Mouse (Mus musculus) cortical plate, adult 2 months (tissue): ENCODE data around the gene Vmn1r19. TPM values are rescaled to one million over a fixed set of nuclear protein-coding genes. Genes with fewer than 3 reads are reported as not detected.
"Not testable (repeated sequence)": the region's sequence is repeated elsewhere in the genome, so short reads cannot be mapped to it uniquely, and the experiment has no call there.

Experiments used
- H3K27ac ChIP-seq: fragments of 200-500 bp; 2 replicates; pipeline ENCODE4 v1.5.1; 2012; ENCODE audit warnings: low read length, control low read depth, inconsistent platforms; ENCODE audit not compliant: insufficient read depth
- H3K4me1 ChIP-seq: fragments of 200-500 bp; 2 replicates; pipeline ENCODE4 v1.6.1; 2011; ENCODE audit warnings: low read length; ENCODE audit not compliant: control insufficient read depth, insufficient read depth
- H3K4me3 ChIP-seq: fragments of 200-500 bp; 2 replicates; pipeline ENCODE4 v1.5.1; 2011; ENCODE audit warnings: mild to moderate bottlenecking, low read length, control low read depth; ENCODE audit not compliant: insufficient read depth
- CTCF ChIP-seq: fragments of 200-500 bp; IDR thresholded peaks from 2 replicates; pipeline ENCODE4 v1.5.1; 2011; ENCODE audit warnings: mild to moderate bottlenecking, control low read depth, low read length; ENCODE audit not compliant: insufficient read depth; ENCODE audit errors: extremely low read depth
- POLR2A ChIP-seq: fragments of 200-500 bp; IDR thresholded peaks from 2 replicates; pipeline ENCODE4 v1.6.1; 2011; ENCODE audit warnings: mild to moderate bottlenecking, low read length, control low read depth; ENCODE audit not compliant: insufficient read depth; ENCODE audit errors: extremely low read depth
- polyA plus RNA-seq: library from polyadenylated mRNA; depleted of rRNA; stranded (reverse); fragments of >200 nt; gene quantifications from 2 replicates; pipeline ENCODE4 v1.2.3, GENCODE M21; 2012; rRNA removed

Vmn1r19 gene
- not detected in 2 replicates for polyA plus RNA-seq

- H3K27ac ChIP-seq, H3K4me3 ChIP-seq, H3K4me1 ChIP-seq: not testable (repeated sequence)
Observed at GRCm38 (mm10) chr6:57403480-57403879, at the start of gene Vmn1r19. Gene Vmn1r19, plus strand, starts transcription at chr6:57403780.

GRCm38 (mm10) chr6:57356864-57357263 lies 46.7 kb upstream of the Vmn1r19 start:
- no peaks in the 10 kb centered on the region for H3K4me1 ChIP-seq
- TF ChIP-seq POLR2A (no peak), CTCF (no peak)
- H3K4me3 ChIP-seq, result no peak overlapping the region

GRCm38 (mm10) chr6:57363627-57364026 lies 40.0 kb upstream of the Vmn1r19 start, which contains the start of gene Vmn1r17:
Gene Vmn1r17, minus strand, starts transcription at chr6:57363727.
- Histone ChIP-seq H3K4me1 (no peaks in the 10 kb centered on the region), H3K4me3 (no peak within 1 kb of the TSS), H3K27ac (no peak within 1 kb of the TSS)
- TF ChIP-seq CTCF, result no peak
- TF ChIP-seq POLR2A, result no peak

More at GRCm38 (mm10) chr6:57356864-57357263, 46.7 kb upstream of the Vmn1r19 start:
- no peak overlapping the region for H3K27ac ChIP-seq

- H3K4me1 ChIP-seq, H3K4me3 ChIP-seq, H3K27ac ChIP-seq: not testable (repeated sequence)
Observed at GRCm38 (mm10) chr6:57365866-57366265, 37.7 kb upstream of the Vmn1r19 start.

- TF ChIP-seq POLR2A (no peak), CTCF (no peak)
- H3K27ac ChIP-seq, result no peak overlapping the region
- no peaks in the 10 kb centered on the region for H3K4me1 ChIP-seq
- no peak overlapping the region for H3K4me3 ChIP-seq
Observed at GRCm38 (mm10) chr6:57367496-57367895, 36.1 kb upstream of the Vmn1r19 start.

GRCm38 (mm10) chr6:57395683-57396082 lies 7.9 kb upstream of the Vmn1r19 start, which contains the start of gene Vmn1r18:
Gene Vmn1r18, minus strand, starts transcription at chr6:57395783.
- H3K4me1 ChIP-seq, result no peaks in the 10 kb centered on the region
- no peak within 1 kb of the TSS for H3K4me3 ChIP-seq
- TF ChIP-seq POLR2A, result no peak
- no peak for TF ChIP-seq CTCF
- H3K27ac ChIP-seq, result no peak within 1 kb of the TSS

- Histone ChIP-seq H3K4me3 (no peak within 1 kb of the TSS), H3K4me1 (no peaks in the 10 kb centered on the region), H3K27ac (no peak within 1 kb of the TSS)
- TF ChIP-seq CTCF (no peak), POLR2A (no peak)
Observed at GRCm38 (mm10) chr6:57428630-57429029, 25.1 kb downstream of the Vmn1r19 start, which contains the start of gene Vmn1r20. Gene Vmn1r20, plus strand, starts transcription at chr6:57428930.

GRCm38 (mm10) chr6:57431196-57431595 lies 27.6 kb downstream of the Vmn1r19 start:
- H3K4me3 ChIP-seq, result no peak overlapping the region
- H3K27ac ChIP-seq, result no peak overlapping the region
- TF ChIP-seq POLR2A, result no peak
- TF ChIP-seq CTCF, result no peak
- H3K4me1 ChIP-seq, result no peaks in the 10 kb centered on the region

Other genes starting within 250 kb of the Vmn1r19 start
- gene Vmn1r12, start 246.9 kb upstream of the Vmn1r19 start, polyA plus RNA-seq, result not detected in 2 replicates
- gene Vmn1r13, start 200.5 kb upstream of the Vmn1r19 start, polyA plus RNA-seq, result not detected in 2 replicates
- not detected in 2 replicates for gene Vmn1r14, start 172.1 kb upstream of the Vmn1r19 start, polyA plus RNA-seq
- gene Vmn1r15, start 145.8 kb upstream of the Vmn1r19 start, polyA plus RNA-seq, result not detected in 2 replicates
- gene Vmn1r16, start 74.3 kb upstream of the Vmn1r19 start, polyA plus RNA-seq, result not detected in 2 replicates
- gene Vmn1r17, start 40.1 kb upstream of the Vmn1r19 start, polyA plus RNA-seq, result not detected in 2 replicates
- gene Vmn1r18, start 8.0 kb upstream of the Vmn1r19 start, polyA plus RNA-seq, result not detected in 2 replicates
- not detected in 2 replicates for gene Vmn1r20, start 25.1 kb downstream of the Vmn1r19 start, polyA plus RNA-seq
- 39.6 and 40.7 TPM in 2 replicates for gene Ppm1k, start 131.7 kb downstream of the Vmn1r19 start, polyA plus RNA-seq
- gene Herc6, start 177.2 kb downstream of the Vmn1r19 start, polyA plus RNA-seq, result 10.6 and 10.9 TPM in 2 replicates